9 mouse cellular contexts compared by ENCODE assay signal in genomic region chr10:25928861-25929368, GRCm38 (mm10).
DNase-seq lines count a peak whose midpoint lies in the region; ATAC-seq lines count a peak whose summit lies in the region.
"Had no signal": no experiment of that assay in that cellular context is flagged by ENCODE, and none has a peak within 500 bp of the region (broad histone marks: within the 10 kb centered on the region; RNA-seq: fewer than 3 reads in every experiment).

No protein-coding gene starts in this region.

- no peak for DNase-seq in kidney, postnatal 4 days
- no peak for DNase-seq in limb, embryonic 10.5 days (ENCODE audit: low spot score)
- DNase-seq in left cerebral cortex, postnatal 25 days (ENCODE audit: low spot score in 2 of 2), result no peak
- no peak for DNase-seq in spleen, postnatal 10 days (ENCODE audit: low spot score in 2 of 2)
- DNase-seq: lung, postnatal 36 days had no signal

- no peak overlapping the region for H3K4me2 ChIP-seq in kidney, embryonic 16.5 days (replicated peaks; ENCODE audit: low read depth, low read length)
- H3K4me2 ChIP-seq in forebrain, embryonic 12.5 days, result peak overlapping the region; percentile 26
- 0 out of 2 replicates have a peak overlapping the region, but pooled peaks have one; percentile 29 for H3K4me2 ChIP-seq in neural tube, embryonic 15.5 days

- H3K9ac ChIP-seq in kidney, embryonic 16.5 days (replicated peaks; ENCODE audit: low read length), result no peak overlapping the region
- no peak overlapping the region for H3K9ac ChIP-seq in forebrain, embryonic 12.5 days
- H3K9ac ChIP-seq in neural tube, embryonic 15.5 days (replicated peaks), result no peak overlapping the region

- H3K4me3 ChIP-seq in kidney, embryonic 16.5 days (ENCODE audit: low read length), result no peak overlapping the region
- H3K4me3 ChIP-seq in forebrain, embryonic 12.5 days (replicated peaks), result no peak overlapping the region
- no peak overlapping the region for H3K4me3 ChIP-seq in limb, embryonic 10.5 days
- H3K4me3 ChIP-seq in neural tube, embryonic 15.5 days (replicated peaks), result no peak overlapping the region

- WGBS in kidney, embryonic 16.5 days, result 15% methylated on average over 8 of the region's 8 CpGs
- WGBS in forebrain, embryonic 12.5 days, result 26% methylated on average over 8 of the region's 8 CpGs
- WGBS in limb, embryonic 10.5 days, result 27% methylated on average over 8 of the region's 8 CpGs
- WGBS in neural tube, embryonic 15.5 days, result 33% methylated on average over 8 of the region's 8 CpGs

- H3K4me1 ChIP-seq in kidney, embryonic 16.5 days (ENCODE audit: insufficient read depth, low read length), result peaks cover 9% of the 10 kb centered on the region; the same call in 1 of the 2 replicates
- peaks cover 25% of the 10 kb centered on the region for H3K4me1 ChIP-seq in forebrain, embryonic 12.5 days
- H3K4me1 ChIP-seq in limb, embryonic 10.5 days, result peaks cover 42% of the 10 kb centered on the region
- H3K4me1 ChIP-seq in neural tube, embryonic 15.5 days, result peaks cover 12% of the 10 kb centered on the region

- H3K9me3 ChIP-seq in kidney, embryonic 16.5 days (ENCODE audit: low read length), result no peaks in the 10 kb centered on the region
- no peaks in the 10 kb centered on the region for H3K9me3 ChIP-seq in forebrain, embryonic 12.5 days
- H3K9me3 ChIP-seq in limb, embryonic 10.5 days (replicated peaks), result no peaks in the 10 kb centered on the region
- H3K9me3 ChIP-seq in neural tube, embryonic 15.5 days (replicated peaks), result no peaks in the 10 kb centered on the region

- H3K27ac ChIP-seq in kidney, embryonic 16.5 days (ENCODE audit: low read length), result no peak overlapping the region
- H3K27ac ChIP-seq in forebrain, embryonic 12.5 days, result peak overlapping the region; percentile 67
- peak overlapping the region; percentile 75 for H3K27ac ChIP-seq in limb, embryonic 10.5 days
- no peak overlapping the region for H3K27ac ChIP-seq in neural tube, embryonic 15.5 days (replicated peaks)

- H3K36me3 ChIP-seq in kidney, embryonic 16.5 days (ENCODE audit: insufficient read depth, low read length), result no peaks in the 10 kb centered on the region
- H3K36me3 ChIP-seq in forebrain, embryonic 12.5 days (replicated peaks), result no peaks in the 10 kb centered on the region
- H3K36me3 ChIP-seq in limb, embryonic 10.5 days, result no peaks in the 10 kb centered on the region
- H3K36me3 ChIP-seq in neural tube, embryonic 15.5 days, result no peaks in the 10 kb centered on the region

- intact Hi-C loops in left cerebral cortex, postnatal 25 days (cut with DNase I), result no loop called here

- no peaks in the 10 kb centered on the region for H3K27me3 ChIP-seq in kidney, embryonic 16.5 days (ENCODE audit: insufficient read depth, low read length)
- no peaks in the 10 kb centered on the region for H3K27me3 ChIP-seq in forebrain, embryonic 12.5 days
- H3K27me3 ChIP-seq in limb, embryonic 10.5 days (ENCODE audit: low read depth, poor library complexity, severe bottlenecking), result no peaks in the 10 kb centered on the region
- no peaks in the 10 kb centered on the region for H3K27me3 ChIP-seq in neural tube, embryonic 15.5 days (replicated peaks)

- ATAC-seq in kidney, embryonic 16.5 days (ENCODE audit: low FRiP score, low TSS enrichment), result peak; percentile 54; the same call in 1 of the 2 replicates
- peak; percentile 52 for ATAC-seq in forebrain, embryonic 12.5 days (ENCODE audit: low FRiP score)
- ATAC-seq in neural tube, embryonic 15.5 days (ENCODE audit: low FRiP score), result 0 out of 2 replicates have a peak, but pooled peaks have one; percentile 28
- no peak for ATAC-seq in monocyte, adult 5-6 weeks (replicated peaks; ENCODE audit: insufficient number of reproducible peaks, low FRiP score, low TSS enrichment, poor library complexity, severe bottlenecking)

Comparison
In these comparisons a context has a peak if more than half of its experiments do, and no peak if none do; other contexts are left out.
1. H3K27ac ChIP-seq: peak in forebrain, embryonic 12.5 days (single experiment) and limb, embryonic 10.5 days (single experiment); none in kidney, embryonic 16.5 days (single experiment) and neural tube, embryonic 15.5 days (single experiment).